Mouse (Mus musculus) spleen, postnatal 4 days (tissue): ENCODE results near the gene Adra1b.

Source experiments
- DNase-seq, 2 experiments: peaks; one replicate each; pipeline ENCODE4 v3.0.0; 2022; ENCODE audit warnings: low spot score in 2 of 2

Adra1b gene

DNA sequence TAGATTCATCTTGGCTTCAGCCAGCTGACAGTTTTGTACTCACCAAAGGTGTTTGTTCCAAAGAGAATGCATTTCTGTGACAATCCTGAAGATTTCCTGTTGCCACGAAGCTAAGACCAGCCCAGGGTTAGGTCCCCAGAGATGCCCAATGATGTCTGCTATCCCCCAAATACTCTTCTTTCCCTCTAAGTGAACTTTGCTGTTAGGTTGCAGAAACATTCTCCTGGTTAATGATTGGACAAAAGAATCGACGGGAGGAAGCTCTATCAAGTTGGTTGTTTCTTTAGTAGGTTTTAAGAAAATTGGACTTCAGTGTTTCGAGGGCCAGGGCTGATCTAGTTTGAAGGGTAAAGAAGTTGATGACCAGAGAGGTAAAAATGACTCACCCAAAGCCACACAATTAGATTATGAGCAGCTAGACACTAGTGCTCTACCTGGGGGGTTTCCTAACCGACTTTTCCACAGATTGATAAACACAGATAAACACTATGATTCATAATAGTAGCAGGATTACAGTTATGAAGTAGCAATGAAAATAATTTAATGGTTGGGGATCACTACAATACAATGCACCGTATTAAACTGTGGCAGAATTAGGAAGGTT, at the start of gene Adra1b:
Adra1b (minus strand) TSS at position 160 of the 604 bp plus-strand sequence.
- DNase-seq = no peak

DNA sequence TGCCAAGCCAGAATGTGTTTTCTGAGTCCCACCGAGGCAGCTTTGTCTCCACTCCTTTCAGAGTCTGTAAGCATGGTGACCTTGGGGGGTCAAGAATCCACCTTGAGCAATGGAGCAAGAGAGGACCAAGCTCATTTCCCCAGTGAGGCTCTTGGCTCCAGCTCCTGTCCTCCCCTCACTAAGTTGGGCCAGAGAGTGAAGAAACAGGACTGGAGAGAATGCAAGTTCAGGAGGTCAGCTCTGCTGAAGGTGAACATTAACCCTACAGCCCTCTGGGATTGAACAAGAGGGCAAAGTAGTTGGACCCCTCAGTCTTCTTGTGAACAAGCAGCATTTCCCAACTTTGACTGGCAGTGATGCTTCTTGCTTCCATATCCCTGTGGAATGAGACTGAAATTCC, 49.3 kb upstream of the Adra1b start:
- no peak for DNase-seq

DNA sequence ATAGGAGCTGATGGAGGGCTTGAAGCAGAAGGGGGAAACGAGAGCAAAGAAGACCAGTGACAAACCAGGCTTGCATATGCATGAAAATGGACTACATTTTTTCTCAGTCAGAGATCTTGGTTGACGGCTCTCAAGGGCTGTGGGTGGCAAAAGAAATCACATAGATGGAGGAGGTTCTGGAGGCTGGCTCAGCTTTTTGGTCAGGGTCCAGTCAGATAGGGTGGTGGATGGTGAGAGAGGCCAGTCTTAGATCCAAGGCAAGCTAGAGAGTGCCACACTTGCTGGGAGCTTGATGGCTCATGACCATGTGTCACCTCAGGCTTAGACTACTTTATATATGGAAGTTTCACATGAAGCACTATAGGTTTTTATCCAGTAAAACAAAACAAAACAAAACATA, 42.8 kb upstream of the Adra1b start:
- no peak for DNase-seq

DNA sequence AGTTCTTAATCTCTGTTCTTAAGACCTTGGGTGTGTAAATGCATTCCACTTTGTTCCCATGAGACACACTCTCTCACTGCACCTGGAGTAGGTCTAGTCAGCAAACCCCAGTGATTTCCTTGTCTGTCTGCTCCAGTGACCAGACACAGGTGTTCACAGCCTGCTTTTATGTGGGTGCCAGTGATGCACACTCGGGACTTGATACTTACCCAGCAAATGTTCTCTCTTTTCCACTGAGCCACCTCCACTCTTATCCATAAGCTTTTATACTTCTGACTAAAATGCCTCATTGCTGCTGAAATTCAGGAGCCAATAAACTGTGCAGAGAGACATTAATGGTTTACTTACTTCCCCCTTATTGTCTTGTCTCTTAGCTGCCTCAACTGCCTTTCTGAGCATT, 42.2 kb upstream of the Adra1b start:
- DNase-seq = no peak

DNA sequence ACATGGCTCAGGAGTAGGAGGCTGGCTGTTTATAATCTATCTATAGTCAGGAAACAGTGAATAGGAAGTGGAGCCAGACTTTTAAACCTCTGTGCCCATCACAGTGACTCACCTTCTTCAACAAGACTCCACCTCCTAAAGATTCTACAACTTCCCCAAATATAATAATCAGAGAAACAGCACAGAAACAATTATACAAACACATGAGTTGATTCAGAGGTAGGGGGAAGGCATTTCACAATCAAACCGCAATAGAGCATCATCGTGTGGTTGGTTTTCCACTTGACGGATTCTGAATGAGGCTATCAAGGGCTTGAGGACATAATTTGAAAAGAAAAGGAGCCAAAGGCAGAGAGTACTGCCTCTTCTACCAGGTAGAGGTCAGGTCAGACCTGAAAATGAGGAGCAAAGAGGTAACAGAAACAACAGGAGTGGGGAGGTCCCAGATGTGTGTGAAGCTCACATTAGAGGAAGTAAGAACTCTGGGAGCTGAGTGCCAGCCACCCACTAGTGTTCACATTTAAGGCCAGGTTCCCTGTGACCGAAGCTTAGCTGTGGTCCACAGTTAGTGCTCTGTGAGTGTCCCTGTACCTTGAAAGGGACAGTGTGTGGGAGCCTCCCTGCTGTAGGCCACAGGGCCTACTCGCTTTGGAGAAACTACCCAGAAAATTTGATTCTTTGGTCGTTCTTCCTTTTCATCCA, 39.6 kb upstream of the Adra1b start:
- no peak for DNase-seq

DNA sequence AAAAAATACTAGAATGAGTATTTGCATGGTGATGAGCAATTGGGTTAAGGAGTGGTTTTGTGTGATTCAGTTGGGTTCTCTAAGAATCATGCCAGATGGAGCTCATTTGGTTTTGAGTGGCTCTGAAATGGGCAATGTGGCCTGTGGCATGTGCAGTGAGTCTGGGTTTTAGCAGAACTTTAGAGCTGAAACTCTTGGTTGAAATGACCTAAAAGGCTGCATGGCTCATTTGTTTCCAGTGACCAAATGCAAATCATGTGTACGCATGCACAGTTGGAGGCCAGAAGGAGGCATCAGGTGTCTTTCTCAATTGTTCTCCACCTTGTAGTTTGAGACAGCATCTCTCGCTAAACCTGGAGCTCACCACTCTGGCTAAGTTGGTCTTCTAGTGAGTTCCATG, 35.0 kb upstream of the Adra1b start:
- DNase-seq = no peak

DNA sequence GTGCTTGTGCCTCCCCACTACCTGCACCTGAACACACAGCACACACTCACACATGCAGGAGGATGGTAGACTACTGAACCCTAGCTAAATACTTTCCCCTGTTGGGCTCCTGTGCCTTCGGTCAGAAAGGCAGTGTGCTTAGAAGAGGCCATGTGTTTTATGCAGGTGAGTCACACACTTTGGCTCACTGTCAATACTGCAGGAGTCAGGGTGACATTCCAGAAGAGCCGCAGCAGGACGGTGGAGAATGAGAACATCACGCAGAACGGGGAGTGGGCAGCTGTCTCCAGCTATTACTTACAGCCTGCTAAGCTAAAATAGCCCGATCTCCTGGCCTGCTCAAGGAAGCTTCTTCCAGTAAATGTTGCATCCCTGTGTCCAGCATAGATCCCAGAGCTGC, 32.5 kb upstream of the Adra1b start:
- no peak for DNase-seq

DNA sequence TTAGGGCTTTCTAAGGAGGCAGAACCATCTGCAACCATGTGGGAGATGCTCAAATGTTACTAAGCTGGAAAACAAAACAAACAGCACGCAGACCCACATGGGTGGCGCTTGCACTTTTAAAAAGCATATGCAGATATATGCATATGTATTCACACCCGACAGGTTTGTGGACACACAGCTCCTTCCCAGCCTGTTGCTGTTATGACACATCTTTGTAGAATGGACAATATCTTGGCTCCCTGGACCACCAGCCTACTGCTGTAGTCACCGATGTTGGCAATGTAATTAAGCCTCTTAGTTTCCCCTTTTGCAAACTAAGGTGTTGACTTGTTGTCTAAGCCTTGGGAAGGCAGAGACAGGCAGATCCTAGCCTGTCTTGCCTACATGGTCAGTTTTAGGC, 32.0 kb upstream of the Adra1b start:
- DNase-seq = no peak

DNA sequence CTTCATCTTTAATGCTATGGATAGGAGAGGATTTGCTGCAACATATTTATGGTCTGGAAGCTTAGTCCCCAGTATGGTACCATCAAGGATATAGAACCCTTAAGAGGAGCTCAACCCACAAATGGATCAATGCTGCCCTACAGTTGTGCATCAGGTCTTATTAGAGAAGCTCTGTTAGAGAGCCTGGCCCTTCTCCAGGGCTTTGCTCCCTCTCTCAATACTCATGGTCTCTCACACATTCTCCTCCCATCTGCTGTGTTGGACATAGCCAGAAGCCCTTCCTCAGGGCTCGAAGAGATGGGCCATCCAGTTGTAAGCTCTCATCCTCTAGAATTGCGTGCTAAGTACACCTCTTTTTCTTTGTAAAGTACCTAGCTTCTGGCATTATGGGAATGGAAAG, 29.2 kb upstream of the Adra1b start:
- DNase-seq = no peak

DNA sequence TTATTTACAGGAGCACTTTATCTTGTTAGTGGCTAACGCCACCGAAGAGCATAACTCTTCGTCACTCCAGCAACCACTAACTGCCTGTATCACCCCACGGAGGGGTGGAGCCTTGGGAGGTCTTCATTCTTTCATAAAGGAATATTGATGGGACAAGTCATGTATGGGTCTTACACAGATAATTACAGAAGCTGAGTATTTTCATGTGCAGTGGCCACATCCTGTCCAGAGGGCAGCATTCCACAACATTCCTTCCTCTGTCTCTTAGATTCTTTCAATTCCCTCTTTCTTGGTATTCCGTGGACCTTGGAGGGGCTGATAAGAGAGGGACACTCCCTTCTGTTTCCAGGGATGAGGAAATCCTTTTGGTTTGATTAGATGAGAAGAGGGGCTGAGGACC, 28.7 kb upstream of the Adra1b start:
- no peak for DNase-seq

DNA sequence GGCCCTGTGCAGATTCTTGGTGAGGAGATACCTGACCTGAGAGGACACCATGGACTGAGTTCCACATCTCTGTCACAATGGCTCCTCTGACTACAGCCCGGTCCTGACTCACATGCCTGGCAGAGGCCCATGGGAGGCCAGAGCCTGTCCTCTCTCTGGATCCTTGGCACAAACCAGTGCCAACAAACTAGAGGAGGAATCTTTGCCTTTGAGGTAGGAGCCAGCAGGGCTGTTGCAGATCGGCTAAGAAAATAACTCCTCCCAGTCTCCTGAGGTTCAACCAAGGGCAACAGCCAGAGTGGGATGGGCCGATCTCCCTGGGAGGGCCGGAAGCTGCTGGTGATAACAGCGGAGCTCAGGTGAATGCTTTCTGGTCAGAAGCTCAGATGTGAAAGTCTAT, 28.2 kb upstream of the Adra1b start:
- DNase-seq = no peak

DNA sequence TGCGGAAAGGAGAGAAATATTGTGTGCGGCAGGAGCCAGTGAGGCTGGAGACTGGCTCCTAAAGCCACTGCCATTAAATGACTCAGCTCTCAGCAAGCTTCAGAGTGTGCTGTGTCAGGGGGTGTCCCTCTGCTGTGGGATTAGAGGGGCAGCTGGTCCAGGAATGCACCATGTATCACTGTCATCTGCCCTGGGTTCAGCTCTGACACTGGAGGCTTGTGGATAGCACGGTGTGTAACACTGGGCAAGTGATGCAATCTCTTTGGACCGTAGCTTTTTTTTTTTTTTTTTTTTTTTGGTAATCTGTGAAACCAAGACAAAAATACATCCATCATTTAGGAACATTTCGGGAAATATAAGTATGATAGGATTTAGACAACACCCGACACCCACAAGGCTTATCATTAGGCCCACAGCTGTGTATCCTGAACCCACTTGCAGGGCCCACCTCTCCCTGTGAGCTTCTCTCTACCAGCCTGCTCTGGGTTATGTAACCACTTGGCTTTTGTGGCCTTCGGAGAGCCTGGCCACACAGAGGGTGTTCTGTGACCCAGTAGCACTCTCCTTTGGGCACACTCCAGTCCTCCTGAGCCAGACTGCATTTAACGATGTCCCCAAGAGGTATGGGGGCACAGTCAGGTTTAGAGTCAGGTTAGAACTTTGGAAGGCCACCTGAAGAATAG, 26.3 kb upstream of the Adra1b start:
- DNase-seq = no peak

DNA sequence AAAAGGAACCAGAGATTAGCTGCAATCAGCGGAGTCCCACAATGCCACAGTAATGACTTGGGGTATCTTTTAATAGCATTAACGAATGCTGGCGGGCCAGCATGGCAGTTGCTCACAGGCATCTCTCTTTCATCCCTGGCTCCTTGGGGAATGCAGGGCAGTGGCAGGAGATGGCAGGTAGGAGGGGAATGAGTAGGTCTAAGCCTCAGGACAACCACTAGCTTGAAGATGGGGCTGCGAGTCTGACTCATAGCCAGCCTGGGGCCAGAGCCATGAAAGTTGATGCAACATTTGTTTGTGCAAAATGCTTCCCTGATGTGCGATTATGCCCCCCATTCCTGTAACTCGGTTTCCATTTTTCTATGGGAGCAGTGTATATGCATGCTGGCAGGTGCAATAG, 25.2 kb upstream of the Adra1b start:
- no peak for DNase-seq

DNA sequence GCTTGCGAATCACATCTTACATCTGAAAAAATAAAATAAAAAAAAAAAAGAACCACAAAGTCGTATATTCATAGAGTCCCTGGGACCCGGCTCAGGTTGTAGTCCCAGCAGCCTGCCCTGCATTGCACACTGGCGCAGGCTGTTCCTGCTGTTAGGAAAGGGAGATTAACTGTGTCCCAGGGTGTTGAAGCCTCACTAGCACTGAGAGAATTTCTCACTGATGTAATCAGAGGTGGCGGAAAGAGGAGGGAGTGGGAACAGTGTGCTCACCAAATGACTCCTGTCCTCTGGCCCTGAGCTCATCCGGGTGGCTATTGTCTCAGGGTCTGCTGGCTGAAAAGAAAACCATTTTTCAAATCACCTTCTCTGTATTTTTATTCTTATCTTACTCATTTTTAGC, 24.6 kb upstream of the Adra1b start:
- no peak for DNase-seq

DNA sequence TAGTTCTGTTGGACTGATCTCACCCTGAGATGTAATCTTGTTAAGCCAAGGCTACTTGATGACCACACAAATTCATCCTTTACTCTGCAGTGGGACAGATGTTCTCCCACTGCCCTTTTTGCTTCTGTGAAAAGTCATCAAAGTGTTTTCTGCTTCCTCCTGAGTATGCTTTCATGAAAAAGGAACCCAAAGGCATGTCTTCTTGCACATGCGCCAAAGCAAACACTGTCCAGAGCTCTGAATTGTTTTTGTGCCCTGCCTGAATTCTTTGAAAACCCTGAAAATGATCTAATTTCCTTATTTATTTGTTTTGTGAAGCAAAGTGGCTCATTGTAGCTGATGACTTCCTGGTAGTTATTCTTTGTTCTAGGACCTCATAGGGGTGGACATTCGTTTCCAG, 20.7 kb upstream of the Adra1b start:
- DNase-seq = no peak

DNA sequence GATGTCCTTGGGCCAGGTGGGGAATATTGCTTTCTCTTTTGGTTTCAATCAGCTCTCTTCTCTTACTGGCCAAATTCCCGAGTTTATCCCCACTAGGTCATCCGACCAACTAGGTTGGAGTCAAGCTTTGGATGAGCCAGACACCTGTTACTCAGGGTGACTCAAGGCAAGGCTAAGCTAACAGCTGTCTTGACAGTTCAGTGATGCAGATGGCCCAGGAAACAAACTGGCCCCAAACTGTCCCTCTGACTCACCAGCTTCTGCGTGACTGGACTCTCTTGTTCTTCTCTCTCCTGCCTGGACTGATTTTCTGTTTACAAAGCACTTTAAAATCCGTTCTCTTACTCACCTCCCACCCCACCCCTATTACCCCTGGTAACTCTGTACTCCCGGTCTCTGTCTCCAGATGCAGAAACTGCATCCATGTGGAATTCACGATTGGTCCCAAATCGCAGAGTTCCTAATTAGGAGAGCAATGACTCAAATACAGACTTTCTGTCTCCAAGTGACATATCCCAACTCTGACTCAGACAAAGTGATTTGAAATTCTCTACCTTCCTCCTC, 18.6 kb upstream of the Adra1b start:
- no peak for DNase-seq

DNA sequence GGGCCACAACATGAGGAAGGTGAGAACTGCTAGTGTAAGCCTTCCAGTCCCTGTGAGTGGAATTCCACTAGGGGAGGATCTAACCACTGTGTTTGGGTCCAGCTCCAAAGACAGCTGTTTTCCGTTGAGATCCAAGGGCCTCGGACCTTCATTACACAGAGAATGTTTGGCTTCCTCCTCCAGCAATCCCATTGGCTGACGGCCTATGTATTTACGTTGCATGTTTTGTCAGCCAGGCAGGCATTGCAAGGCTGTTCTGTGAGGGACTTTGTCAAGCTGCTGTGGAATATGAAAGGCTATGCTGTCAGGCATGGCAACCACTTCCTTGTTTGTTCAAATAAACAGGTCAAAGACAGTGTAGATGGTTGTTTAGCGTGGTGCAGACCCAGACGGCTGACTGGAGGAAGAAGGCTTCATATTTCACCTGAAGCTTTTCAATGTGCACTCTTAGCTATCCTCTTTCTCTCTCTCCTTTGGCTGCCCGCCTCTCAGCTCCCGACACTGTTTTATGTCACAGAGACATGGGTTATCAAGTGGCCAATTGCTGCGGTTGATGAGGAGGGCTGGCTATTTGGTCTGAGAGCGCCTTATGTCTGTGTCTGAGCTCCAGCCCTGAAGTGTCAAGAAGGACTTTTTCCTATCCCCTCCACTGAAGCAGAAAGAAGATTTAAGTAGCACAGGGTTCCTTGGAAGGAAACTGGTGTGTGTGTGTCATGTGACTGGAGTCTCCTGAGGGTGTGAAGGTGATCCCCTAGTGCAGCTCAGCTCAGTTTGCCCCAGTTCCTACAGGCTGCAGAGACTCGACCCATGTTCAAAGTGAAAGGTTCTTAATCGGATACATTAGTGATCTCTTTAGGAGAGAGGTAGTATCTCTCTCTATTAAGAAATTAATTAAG, 13.8 kb upstream of the Adra1b start:
- DNase-seq = no peak

DNA sequence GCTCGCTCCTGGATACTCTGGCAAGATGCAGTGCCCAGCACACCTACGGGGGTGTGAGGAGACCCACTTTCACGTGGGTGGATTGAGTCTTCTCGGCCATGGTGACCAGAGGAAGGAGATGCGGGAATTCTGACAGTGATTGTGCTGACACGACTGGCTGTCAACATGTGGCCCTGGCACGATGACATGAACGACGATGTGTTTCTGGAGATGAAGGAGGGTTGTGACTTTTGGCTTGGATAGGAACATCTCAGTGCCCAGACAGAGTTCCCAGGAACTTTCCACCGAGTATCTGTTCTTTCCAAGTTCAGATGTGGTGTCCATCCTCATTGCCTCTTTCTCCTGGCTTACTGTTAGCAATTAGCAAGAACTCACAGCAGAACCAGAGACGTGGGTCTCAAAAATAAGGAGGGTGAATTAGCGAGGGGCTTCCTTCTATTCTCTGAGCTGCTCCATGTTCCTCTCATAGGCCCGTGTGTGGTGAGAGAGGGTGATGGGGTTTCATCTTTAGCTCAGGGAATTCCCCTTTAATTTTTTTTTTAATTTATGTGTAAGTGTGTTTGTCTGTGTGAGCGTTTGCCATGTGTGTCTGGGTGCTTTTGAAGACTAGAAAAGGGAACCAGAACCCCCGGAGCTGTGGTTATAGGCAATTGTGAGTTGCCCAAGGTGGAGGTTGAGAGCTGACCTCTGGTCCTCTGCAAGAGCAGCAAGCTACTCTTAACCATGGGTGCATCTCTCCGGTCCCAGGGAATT, 11.3 kb upstream of the Adra1b start:
- no peak for DNase-seq

DNA sequence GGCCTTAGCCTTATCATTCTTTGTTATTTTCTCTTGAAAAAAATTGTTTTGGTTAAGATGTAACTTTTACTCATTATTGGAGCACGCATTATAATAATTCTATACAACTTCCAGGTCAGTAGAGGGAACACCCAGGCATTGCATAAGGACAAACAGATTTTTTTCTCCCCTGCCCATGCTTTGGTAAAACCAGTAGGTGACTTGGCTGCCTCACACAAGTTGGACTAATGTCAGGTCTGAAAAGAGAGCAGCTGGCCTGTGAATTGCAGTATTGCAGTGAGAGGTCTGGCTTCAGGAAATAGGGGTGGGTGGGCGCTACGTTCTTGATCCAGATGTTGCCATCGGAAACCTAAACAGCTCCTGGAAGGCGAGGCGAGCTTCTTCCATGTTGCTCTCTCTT, 10.6 kb upstream of the Adra1b start:
- DNase-seq = no peak

DNA sequence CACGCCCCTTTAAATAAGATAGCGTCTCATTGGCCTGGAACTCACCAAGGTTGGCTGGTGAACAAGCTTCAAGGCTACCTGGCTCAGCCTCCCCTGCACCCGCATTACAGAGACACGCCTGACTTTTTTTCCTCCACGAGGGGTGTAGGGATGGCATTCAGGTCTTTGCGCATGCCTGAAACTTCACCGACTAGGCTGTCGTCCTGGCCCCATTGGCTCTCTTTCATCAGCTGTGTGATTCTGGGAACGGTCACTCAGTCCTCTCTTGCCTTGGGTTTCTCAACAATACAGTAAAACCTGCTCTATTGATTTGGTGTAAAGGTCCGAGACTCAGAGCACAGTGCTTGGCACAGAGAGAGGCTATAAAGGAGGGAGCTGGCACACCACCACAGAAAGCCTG, 2.3 kb upstream of the Adra1b start:
- no peak for DNase-seq

DNA sequence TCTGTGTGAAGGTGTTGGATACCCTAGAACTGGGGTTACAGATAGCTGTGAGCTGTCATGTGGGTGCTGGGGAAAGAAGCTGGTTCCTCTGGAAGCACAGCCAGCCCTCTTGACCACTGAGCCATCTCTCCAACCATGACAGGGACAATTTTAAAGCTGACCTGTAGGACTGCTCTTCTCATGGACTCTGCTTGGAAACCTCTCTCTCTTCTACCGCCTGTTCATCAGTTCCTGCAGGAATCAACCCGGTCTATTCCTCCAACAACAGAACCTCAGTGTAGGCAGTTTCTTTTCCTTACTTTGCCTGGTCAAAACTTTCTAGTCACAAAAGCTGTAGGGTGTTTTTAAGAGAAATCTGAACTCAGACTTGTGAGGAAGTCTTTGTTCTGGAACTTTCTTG, 1.3 kb downstream of the Adra1b start:
- no peak for DNase-seq
